Mouse (Mus musculus): Measurements from ENCODE around the gene Klhl41. TPM values are rescaled to one million over a fixed set of nuclear protein-coding genes. Genes with fewer than 3 reads are reported as not detected.
"Not testable (repeated sequence)": the region's sequence is repeated elsewhere in the genome, so short reads cannot be mapped to it uniquely, and the experiment has no call there.

Gene Klhl41
- total RNA-seq (2022), result 1 to 10 TPM in 2 of 4 experiments, under 1 TPM in 2; 0.44 to 1.2 (median 0.98) TPM

- DNase-seq (ENCODE audit: low spot score in 2 of 2), result no peak
Observed at GRCm38 (mm10) chr2:69669853-69670252, at the start of gene Klhl41. TSS of gene Klhl41 (plus strand) at chr2:69670120.

GRCm38 (mm10) chr2:69629215-69629614, 40.7 kb upstream of the Klhl41 start:
- DNase-seq (ENCODE audit: low spot score in 2 of 2), result no peak

GRCm38 (mm10) chr2:69629914-69630313, 40.0 kb upstream of the Klhl41 start:
- no peak for DNase-seq (ENCODE audit: low spot score in 2 of 2)

- DNase-seq (ENCODE audit: low spot score in 2 of 2), result no peak
Observed at GRCm38 (mm10) chr2:69630792-69631191, 39.1 kb upstream of the Klhl41 start.

GRCm38 (mm10) chr2:69631449-69631848, 38.5 kb upstream of the Klhl41 start:
- DNase-seq (ENCODE audit: low spot score in 2 of 2), result no peak

DNA sequence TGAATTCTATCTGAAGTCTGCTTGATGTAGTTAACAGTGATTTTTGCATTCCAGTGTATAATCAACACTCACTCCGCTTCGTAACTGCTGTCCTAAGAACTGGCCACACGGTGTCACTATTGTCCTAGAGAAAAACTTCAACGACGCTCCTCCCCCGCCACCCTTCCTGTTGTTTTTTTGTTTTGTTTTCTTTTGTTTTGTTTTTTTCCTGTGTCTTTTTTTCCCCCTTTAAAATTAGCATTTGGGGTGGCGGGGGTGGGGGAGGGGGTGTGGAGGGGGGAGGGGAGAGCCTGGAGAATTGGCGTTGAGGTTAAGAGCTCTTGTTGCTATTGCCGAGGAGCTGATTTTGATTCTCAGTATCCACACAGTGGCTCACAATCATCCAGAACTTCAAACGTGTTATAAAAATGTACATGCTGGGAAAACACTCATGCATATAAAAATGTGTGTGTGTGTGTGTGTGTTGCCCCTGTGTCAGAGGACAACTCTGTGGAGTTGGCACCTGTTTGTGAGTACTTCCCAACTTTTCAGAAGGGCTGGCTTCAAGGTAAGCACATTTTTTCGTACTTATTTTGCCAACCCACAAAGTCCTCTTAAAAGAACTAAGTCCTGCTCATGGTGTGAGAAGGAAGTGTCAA, 34.7 kb upstream of the Klhl41 start:
- no peak for DNase-seq (ENCODE audit: low spot score in 2 of 2)

DNA sequence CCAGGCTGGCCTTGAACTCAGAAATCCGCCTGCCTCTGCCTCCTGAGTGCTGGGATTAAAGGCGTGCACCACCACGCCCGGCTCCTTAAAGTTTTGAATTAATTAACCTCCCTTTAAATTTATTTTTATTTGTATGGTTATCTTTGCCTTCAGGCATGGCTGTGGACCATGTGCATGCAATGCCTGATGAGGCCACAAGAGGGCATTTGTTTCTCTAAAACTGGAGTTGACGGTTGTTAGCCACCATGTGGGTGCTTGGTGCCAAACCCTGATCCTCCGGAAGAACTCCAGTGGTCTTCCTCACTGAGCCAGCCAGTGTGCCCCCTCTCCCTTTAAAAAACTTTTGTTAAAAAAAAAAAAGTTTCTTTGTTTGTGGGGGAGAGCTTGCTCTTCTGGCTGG, 34.1 kb upstream of the Klhl41 start:
- DNase-seq (ENCODE audit: low spot score in 2 of 2), result no peak

GRCm38 (mm10) chr2:69637989-69638388, 31.9 kb upstream of the Klhl41 start:
- not testable (repeated sequence) for DNase-seq (ENCODE audit: low spot score in 2 of 2)

DNA sequence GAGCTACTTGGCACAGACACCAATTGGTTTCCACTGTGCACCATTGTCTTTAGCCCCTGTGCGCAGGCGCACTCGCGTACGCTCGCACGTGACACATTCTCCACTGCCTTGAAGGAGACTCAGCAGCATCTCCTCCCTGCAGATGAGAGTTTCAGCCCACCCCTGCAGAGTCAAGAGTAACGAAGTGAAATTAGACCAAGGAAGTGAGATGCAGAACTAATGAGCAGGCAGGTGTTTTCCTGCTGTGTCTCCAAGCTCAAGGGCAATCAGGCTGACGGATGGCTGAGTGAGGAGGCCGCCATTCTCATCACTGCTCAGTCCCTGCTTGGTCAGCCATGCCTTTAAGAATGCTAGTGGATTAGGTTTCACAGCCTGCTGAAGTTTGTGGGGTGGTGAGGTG, 29.8 kb upstream of the Klhl41 start:
- DNase-seq (ENCODE audit: low spot score in 2 of 2), result no peak

- DNase-seq (ENCODE audit: low spot score in 2 of 2), result no peak
Observed at GRCm38 (mm10) chr2:69644968-69645617, 24.8 kb upstream of the Klhl41 start.

DNA sequence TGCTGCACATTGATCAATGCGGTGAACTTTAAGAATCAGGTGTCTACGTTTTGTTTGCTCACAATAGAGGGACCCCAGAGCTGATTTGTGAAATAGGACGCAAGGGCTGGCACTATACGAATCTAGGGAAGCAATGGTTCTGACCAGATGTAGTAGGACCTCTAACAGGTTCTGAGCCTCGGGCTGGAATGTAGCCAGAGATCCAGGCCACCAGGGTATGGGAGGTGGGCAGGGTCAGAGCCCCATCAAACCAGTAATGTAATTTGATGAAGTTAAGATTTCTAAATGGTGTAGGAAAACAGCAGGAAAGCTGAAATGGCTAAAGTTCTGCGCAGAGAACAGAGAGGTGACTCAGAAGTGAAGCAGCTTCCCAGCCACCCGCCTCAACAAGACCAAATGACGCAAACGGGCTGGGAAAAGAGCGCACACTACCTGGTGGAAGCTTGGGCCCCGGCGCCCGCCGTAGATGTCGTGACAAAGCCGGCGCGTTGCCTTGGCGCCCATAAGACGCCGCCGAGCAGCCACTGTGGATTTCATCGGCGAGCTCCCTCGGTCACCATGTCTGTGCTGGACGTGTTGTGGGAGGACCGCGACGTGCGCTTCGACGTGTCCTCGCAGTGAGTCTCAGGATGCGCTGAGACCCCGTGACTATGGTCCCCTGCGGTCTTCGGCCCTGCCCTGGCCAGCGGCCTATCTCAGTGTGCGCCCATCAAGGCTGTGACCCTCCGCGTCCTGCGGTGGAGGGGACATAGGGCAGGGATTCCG, 23.0 kb upstream of the Klhl41 start, which contains the start of gene Bbs5:
Gene Bbs5, plus strand, starts transcription at position 446 of the 765 bp plus-strand sequence.
- DNase-seq (ENCODE audit: low spot score in 2 of 2), result peak; percentile 94 to 95

DNA sequence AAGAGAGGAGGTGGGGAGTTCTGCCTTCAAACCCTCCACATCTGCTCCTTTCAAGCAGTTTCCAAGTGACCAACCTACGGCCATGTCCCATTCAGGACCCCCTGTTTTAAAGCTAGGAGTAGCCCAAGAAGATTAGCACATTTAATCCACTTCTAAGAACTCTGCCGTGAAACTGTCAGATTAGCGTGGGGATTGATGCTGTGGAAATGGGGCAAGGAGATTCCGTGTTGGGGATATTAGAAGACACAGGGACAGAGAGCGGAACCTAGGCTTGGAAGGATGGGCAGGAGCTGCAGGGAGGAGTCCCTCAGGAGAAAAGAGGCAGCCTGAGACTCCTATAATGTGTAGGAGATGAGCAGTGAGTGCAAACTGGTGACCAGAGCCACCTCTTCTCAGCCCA, 20.2 kb upstream of the Klhl41 start:
- DNase-seq (ENCODE audit: low spot score in 2 of 2), result no peak

- no peak for DNase-seq (ENCODE audit: low spot score in 2 of 2)
Observed at GRCm38 (mm10) chr2:69659326-69659725, 10.6 kb upstream of the Klhl41 start.

- DNase-seq (ENCODE audit: low spot score in 2 of 2), result no peak
Observed at GRCm38 (mm10) chr2:69663827-69664476, 6.0 kb upstream of the Klhl41 start.

DNA sequence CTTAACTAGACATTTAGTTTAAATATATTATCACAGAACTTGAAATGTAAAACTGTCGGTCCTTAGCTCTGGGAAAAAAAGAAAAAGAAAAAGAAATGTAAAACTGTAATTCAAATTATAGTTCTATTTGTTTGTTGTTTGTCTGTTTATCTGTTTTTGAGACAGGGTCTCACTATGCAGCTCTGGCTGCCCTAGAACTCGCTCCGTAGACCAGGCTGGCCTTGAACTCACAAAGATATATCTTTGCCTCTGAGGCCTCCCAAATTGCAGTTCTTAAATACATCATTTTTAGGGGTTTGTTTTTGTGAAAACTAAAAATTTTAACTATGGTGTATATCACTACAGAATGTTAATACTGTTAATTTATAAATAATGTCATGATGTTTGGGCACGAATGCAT, 2.3 kb upstream of the Klhl41 start:
- DNase-seq (ENCODE audit: low spot score in 2 of 2), result no peak

DNA sequence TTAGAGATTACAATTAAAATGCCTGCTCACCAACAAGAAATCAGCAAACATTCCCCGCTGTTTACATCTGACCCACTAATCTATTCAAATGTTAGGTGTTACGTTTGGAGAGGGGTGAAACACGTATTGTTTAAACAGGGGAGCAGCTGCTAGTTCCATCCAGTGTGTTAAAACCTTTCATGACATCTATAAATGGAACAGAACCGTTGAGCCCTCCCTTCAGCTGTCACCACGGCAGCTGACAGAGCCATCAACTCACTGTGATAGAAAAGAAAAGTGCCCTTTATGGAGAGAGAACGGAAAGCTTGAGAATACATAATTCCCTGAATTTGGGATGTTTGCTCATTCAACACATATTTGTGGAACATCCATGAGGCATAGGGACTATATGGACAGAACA, 1.5 kb upstream of the Klhl41 start:
- no peak for DNase-seq (ENCODE audit: low spot score in 2 of 2)

DNA sequence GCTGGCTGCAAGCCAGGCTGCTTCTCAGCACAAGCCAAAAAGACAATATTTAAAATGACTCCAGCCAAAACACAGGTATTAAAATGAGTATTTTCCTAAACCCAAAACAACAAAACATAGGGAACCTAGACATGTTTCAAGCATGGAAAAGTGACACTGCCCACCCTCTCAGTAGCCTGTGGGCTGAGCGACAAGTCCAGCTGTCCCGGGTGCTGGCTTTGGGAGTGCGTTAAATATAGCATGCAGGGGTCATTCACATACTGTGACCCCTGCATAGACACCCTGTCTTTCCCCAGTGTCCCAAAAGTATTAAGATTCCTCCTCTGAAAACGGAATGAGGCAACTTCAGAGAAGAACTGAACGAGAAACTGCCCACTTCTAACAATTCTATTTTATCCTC, 3.8 kb downstream of the Klhl41 start:
- DNase-seq (ENCODE audit: low spot score in 2 of 2), result no peak

- DNase-seq (ENCODE audit: low spot score in 2 of 2), result no peak
Observed at GRCm38 (mm10) chr2:69675266-69675665, 5.3 kb downstream of the Klhl41 start.

- DNase-seq (ENCODE audit: low spot score in 2 of 2), result no peak
Observed at GRCm38 (mm10) chr2:69676713-69677112, 6.8 kb downstream of the Klhl41 start.

DNA sequence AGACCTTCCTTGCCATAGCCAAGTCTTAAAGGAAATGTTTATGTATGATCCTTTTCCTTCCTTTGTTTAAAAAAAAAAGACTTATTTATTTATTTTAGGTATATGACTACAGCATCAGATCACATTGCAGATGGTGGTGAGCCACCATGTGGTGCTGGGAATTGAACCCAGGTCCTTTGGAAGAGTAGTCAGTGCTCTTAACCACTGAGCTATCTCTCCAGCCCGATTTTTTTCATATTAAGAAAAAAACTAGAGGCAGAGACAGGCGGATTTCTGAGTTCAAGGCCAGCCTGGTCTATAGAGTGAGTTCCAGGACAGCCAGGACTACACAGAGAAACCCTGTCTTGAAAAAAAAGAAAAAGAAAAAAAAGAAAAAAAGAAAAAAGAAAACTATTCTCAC, 7.3 kb downstream of the Klhl41 start:
- DNase-seq (ENCODE audit: low spot score in 2 of 2), result not testable (repeated sequence)

DNA sequence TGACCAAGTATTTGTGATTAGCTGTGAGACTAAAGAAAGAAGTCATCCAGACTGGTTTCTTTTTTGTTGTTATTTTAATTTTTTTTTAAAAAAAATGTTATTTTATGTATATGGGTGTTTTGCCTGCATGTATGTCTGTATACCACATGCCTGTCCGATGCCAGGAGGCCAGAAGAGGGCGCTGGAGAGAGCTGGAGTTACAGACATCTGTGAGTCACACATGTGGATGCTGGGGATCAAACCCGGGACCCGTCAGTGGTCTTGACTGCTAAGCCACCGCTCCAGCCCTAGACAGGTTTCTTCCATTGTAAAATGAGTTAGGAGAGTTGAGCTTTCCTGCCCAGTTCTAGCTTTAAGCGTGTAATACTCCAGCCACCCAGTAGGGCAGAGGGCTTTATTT, 10.1 kb downstream of the Klhl41 start:
- DNase-seq (ENCODE audit: low spot score in 2 of 2), result no peak

GRCm38 (mm10) chr2:69681931-69682330, 12.0 kb downstream of the Klhl41 start:
- DNase-seq (ENCODE audit: low spot score in 2 of 2), result no peak
